Mouse (Mus musculus) liver, postnatal 0 days (tissue): Measurements from ENCODE around the gene Gadl1. TPM values are rescaled to one million over a fixed set of nuclear protein-coding genes. Genes with fewer than 3 reads are reported as not detected.
A peak's percentile ranks its signal among the peaks of the same experiment; 100 is the strongest.

ENCODE experiments used
- ATAC-seq: fragments of 200-750 bp; cut with Nextera tagmentation; 2 replicates; pipeline ENCODE4 v1.8.0; 2017; ENCODE audit warnings: mild to moderate bottlenecking, moderate library complexity
- DNase-seq: peaks from one replicate; pipeline ENCODE4 v3.0.0-alpha.2; 2016
- H3K27ac ChIP-seq: fragments of 300-500 bp; sonication (generic); 2 replicates; pipeline ENCODE4 v1.5.1; 2014; ENCODE audit warnings: antibody characterized with exemption, moderate library complexity, mild to moderate bottlenecking, low read depth
- H3K27me3 ChIP-seq: fragments of 300-500 bp; sonication (generic); 2 replicates; pipeline ENCODE4 v1.6.1; 2014; ENCODE audit warnings: low read length, control low read depth, mixed read lengths; ENCODE audit not compliant: insufficient read depth
- H3K36me3 ChIP-seq: fragments of 300-500 bp; sonication (generic); replicated peaks from 2 replicates; pipeline ENCODE4 v1.6.1; 2014; ENCODE audit warnings: mild to moderate bottlenecking, control low read depth, low read length, moderate library complexity, mixed read lengths; ENCODE audit not compliant: insufficient read depth
- H3K4me1 ChIP-seq: fragments of 300-500 bp; sonication (generic); 2 replicates; pipeline ENCODE4 v1.6.1; 2014; ENCODE audit warnings: antibody characterized with exemption, mild to moderate bottlenecking, control low read depth; ENCODE audit not compliant: insufficient read depth
- H3K4me2 ChIP-seq: fragments of 300-500 bp; sonication (generic); 2 replicates; pipeline ENCODE4 v1.6.1; 2014; ENCODE audit warnings: low read depth, mild to moderate bottlenecking, low read length, moderate library complexity, mixed read lengths
- H3K4me3 ChIP-seq: fragments of 300-500 bp; sonication (generic); 2 replicates; pipeline ENCODE4 v1.5.1; 2014; ENCODE audit warnings: low read depth, low read length
- H3K9ac ChIP-seq: fragments of 300-500 bp; sonication (generic); replicated peaks from 2 replicates; pipeline ENCODE4 v1.6.1; 2014; ENCODE audit warnings: mild to moderate bottlenecking, moderate library complexity
- H3K9me3 ChIP-seq: fragments of 300-500 bp; sonication (generic); 2 replicates; pipeline ENCODE4 v1.6.1; 2016; ENCODE audit warnings: mild to moderate bottlenecking, control low read depth, low read length, mixed read lengths
- CTCF ChIP-seq: sonication (generic); IDR thresholded peaks from 2 replicates; pipeline ENCODE4 v1.5.1; 2016; ENCODE audit warnings: antibody characterized with exemption, low read depth
- EP300 ChIP-seq: IDR thresholded peaks from 2 replicates; pipeline ENCODE4 v1.6.1; 2016; ENCODE audit warnings: antibody characterized with exemption, low read depth, mild to moderate bottlenecking
- WGBS: fragments of 180-500 bp; shearing (Covaris S2); extraction: QIAGEN DNeasy Blood & Tissue Kit; methylation state at CpG from one replicate; pipeline ENCODE4 v1.1.7; 2014; ENCODE audit not compliant: insufficient replicate concordance; 5-methylcytosine and 5-hydroxymethylcytosine counted together
- polyA plus RNA-seq: library from polyadenylated mRNA; unstranded; fragments of >200 nt; fragmentation: Nextera tagmentation; extraction: Ambion mirVana; gene quantifications from 2 replicates; pipeline ENCODE4 v1.2.1, GENCODE M21; 2015

The Gadl1 gene
- polyA plus RNA-seq, 1 experiment from 2014 or later, result 0.19 TPM

DNA sequence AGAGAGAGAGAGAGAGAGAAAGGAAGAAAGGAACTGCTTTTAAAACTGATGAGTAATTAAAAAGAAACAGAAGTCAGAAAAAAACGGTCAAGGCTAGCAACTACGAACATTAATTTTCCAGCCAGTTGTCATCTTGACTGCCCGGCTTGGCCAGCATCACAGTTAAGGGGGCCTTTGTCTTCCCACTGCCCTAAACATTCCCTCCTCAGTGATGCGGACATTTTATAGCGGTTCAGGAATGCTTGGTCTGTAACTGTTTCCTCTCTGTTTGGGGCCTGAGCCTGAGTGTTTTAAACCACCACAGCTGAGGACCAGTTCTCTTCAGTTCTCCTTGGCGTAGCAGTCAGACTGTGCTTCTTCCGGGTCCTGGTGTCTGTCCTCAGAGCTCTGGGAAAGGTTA lies 4.8 kb downstream of the Gadl1 start:
- no peaks in the 10 kb centered on the region for H3K36me3 ChIP-seq
- ATAC-seq, result no peak
- no peak for DNase-seq

GRCm38 (mm10) chr9:115915586-115916270 lies 6.5 kb downstream of the Gadl1 start:
- WGBS, result 78% methylated on average over 14 of the region's 14 CpGs
- H3K4me3 ChIP-seq, result no peak overlapping the region
- H3K4me1 ChIP-seq, result no peaks in the 10 kb centered on the region
- no peaks in the 10 kb centered on the region for H3K36me3 ChIP-seq
- no peak overlapping the region for H3K27ac ChIP-seq
- no peak overlapping the region for H3K9ac ChIP-seq
- ATAC-seq, result no peak
- H3K9me3 ChIP-seq, result no peaks in the 10 kb centered on the region
- TF ChIP-seq EP300, result no peak
- TF ChIP-seq CTCF, result no peak
- DNase-seq, result no peak
- H3K27me3 ChIP-seq, result no peaks in the 10 kb centered on the region
- no peak overlapping the region for H3K4me2 ChIP-seq

More for the DNA sequence above, 4.8 kb downstream of the Gadl1 start:
- 54% methylated on average over 7 of the region's 7 CpGs for WGBS
- Histone ChIP-seq H3K9me3 (no peaks in the 10 kb centered on the region), H3K4me3 (no peak overlapping the region), H3K4me1 (no peaks in the 10 kb centered on the region), H3K4me2 (no peak overlapping the region), H3K27me3 (no peaks in the 10 kb centered on the region), H3K9ac (no peak overlapping the region), H3K27ac (no peak overlapping the region)
- TF ChIP-seq EP300, result no peak
- TF ChIP-seq CTCF, result no peak

- Histone ChIP-seq H3K9ac (no peak overlapping the region), H3K4me3 (no peak overlapping the region), H3K4me1 (no peaks in the 10 kb centered on the region), H3K9me3 (no peaks in the 10 kb centered on the region), H3K27ac (no peak overlapping the region), H3K4me2 (no peak overlapping the region), H3K36me3 (no peaks in the 10 kb centered on the region), H3K27me3 (no peaks in the 10 kb centered on the region)
- TF ChIP-seq EP300, result no peak
- TF ChIP-seq CTCF, result no peak
- no peak for DNase-seq
- ATAC-seq, result no peak
- 87% methylated on average over 3 of the region's 3 CpGs for whole genome bisulfite sequencing
Measured at GRCm38 (mm10) chr9:115919736-115920135, 10.5 kb downstream of the Gadl1 start.

DNA sequence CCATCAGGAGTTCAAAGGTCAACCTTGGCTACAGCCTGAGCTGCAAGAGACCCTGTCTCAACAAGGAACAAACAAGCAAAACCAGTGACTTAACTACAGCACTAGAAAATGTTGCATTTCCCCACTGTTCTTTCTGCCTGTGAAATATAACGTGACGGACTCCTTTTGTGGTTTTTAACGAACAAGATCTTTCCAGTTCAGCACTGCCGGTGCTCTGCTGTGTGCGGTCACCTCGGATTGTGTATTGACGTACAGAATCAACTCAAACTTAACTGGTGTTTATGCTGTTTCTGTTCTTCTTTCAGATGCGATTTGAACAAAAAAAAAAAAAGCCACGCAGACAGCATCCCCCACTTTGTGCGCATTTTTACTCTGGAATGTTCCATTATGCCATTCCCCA lies 13.4 kb downstream of the Gadl1 start:
- Histone ChIP-seq H3K4me1 (no peaks in the 10 kb centered on the region), H3K36me3 (no peaks in the 10 kb centered on the region), H3K27ac (no peak overlapping the region), H3K4me2 (no peak overlapping the region), H3K27me3 (no peaks in the 10 kb centered on the region), H3K9ac (no peak overlapping the region), H3K9me3 (no peaks in the 10 kb centered on the region), H3K4me3 (no peak overlapping the region)
- TF ChIP-seq EP300, result no peak
- TF ChIP-seq CTCF, result no peak
- DNase-seq (no peak), ATAC-seq (no peak)
- 76% methylated on average over 10 of the region's 10 CpGs for WGBS

GRCm38 (mm10) chr9:115924094-115924493 lies 14.8 kb downstream of the Gadl1 start:
- H3K4me2 ChIP-seq, result no peak overlapping the region
- H3K9me3 ChIP-seq, result no peaks in the 10 kb centered on the region
- 73% methylated on average over 1 of the region's 1 CpGs for WGBS
- H3K4me3 ChIP-seq, result no peak overlapping the region
- H3K9ac ChIP-seq, result no peak overlapping the region
- TF ChIP-seq EP300 (no peak), CTCF (0 out of 2 replicates have a peak, but pooled peaks have one; percentile 0)
- ATAC-seq, result no peak
- no peaks in the 10 kb centered on the region for H3K36me3 ChIP-seq
- no peak for DNase-seq
- no peaks in the 10 kb centered on the region for H3K27me3 ChIP-seq
- no peaks in the 10 kb centered on the region for H3K4me1 ChIP-seq
- no peak overlapping the region for H3K27ac ChIP-seq

- no peaks in the 10 kb centered on the region for H3K27me3 ChIP-seq
- no peak overlapping the region for H3K27ac ChIP-seq
- no peak overlapping the region for H3K9ac ChIP-seq
- no peak for ATAC-seq
- WGBS, result 54% methylated on average over 2 of the region's 2 CpGs
- no peak overlapping the region for H3K4me3 ChIP-seq
- no peaks in the 10 kb centered on the region for H3K36me3 ChIP-seq
- H3K4me1 ChIP-seq, result no peaks in the 10 kb centered on the region
- no peak for DNase-seq
- no peak overlapping the region for H3K4me2 ChIP-seq
- no peaks in the 10 kb centered on the region for H3K9me3 ChIP-seq
- no peak for TF ChIP-seq CTCF
- no peak for TF ChIP-seq EP300
Measured at GRCm38 (mm10) chr9:115931803-115932202, 22.5 kb downstream of the Gadl1 start.

GRCm38 (mm10) chr9:115932741-115933140 lies 23.5 kb downstream of the Gadl1 start:
- no peak for TF ChIP-seq CTCF
- no peak overlapping the region for H3K4me3 ChIP-seq
- 79% methylated on average over 4 of the region's 4 CpGs for WGBS
- no peak overlapping the region for H3K27ac ChIP-seq
- H3K4me1 ChIP-seq, result no peaks in the 10 kb centered on the region
- no peak for ATAC-seq
- no peak overlapping the region for H3K4me2 ChIP-seq
- H3K9ac ChIP-seq, result no peak overlapping the region
- no peaks in the 10 kb centered on the region for H3K9me3 ChIP-seq
- H3K36me3 ChIP-seq, result no peaks in the 10 kb centered on the region
- no peaks in the 10 kb centered on the region for H3K27me3 ChIP-seq
- DNase-seq, result no peak
